In the genomic region with DNA sequence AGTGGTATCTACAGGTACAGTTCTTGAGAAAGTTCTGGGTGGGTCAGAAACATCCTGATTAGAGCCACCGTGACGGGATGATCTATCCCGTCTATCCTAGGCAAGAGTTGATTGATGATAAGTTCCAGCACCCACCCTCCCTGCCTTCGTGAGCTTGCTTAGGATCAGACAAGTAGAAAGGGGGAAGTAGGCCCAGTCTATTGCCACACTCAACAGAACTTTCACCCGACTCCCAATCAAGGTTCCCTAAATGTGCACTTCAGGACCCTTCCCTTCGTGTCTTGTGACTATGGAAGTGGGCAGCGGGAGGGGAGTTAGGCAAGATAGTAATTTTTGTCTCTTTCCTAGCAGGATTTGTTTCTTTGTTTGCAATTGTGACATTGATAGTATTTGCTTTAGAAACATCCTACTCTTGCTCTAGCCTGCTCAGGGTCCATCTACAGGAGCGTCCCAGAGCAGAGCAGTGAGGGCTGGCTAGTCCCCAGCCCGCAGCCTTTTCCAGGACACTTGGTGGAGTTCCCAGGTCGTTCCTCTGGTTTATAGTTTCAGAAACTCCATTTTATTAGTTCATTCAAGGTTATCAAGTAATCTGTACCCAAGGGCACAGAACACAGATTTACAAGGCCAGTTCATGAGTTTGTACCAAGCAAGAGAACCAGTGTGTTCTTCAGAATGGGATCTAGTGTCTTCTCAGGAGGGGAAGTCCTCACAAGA, we compare ENCODE assay signal across 13 mouse cellular contexts. TPM values are rescaled to one million over a fixed set of nuclear protein-coding genes. Genes with fewer than 3 reads are reported as not detected.
A peak's percentile ranks its signal among the peaks of the same experiment; 100 is the strongest.
DNase-seq lines count a peak whose midpoint lies in the region; ATAC-seq and TF ChIP-seq lines count a peak whose summit lies in the region.
"Had no signal": no experiment of that assay in that cellular context is flagged by ENCODE, and none has a peak within 500 bp of the region (broad histone marks: within the 10 kb centered on the region; RNA-seq: fewer than 3 reads in every experiment).

No protein-coding gene starts in this region.

- no peaks in the 10 kb centered on the region for H3K36me3 ChIP-seq in MEL (ENCODE audit: control insufficient read depth in 1 of 2, insufficient read depth in 2 of 2, low read length in 2 of 2)
- no peaks in the 10 kb centered on the region for H3K36me3 ChIP-seq in intestine, embryonic 15.5 days
- H3K36me3 ChIP-seq: G1E; kidney, embryonic 15.5 days; midbrain, embryonic 15.5 days had no signal

- H3K4me1 ChIP-seq in MEL (ENCODE audit: control insufficient read depth in 1 of 2, insufficient read depth in 2 of 2, low read length in 2 of 2) = peaks cover 0 to 11% of the 10 kb centered on the region in 2 experiments; a peak in 3 of 4 replicates
- H3K4me1 ChIP-seq in intestine, embryonic 15.5 days (replicated peaks) = no peaks in the 10 kb centered on the region
- H3K4me1 ChIP-seq: forebrain, embryonic 13.5 days had no signal

- no peak overlapping the region for H3K4me2 ChIP-seq in intestine, embryonic 15.5 days (replicated peaks)
- H3K4me2 ChIP-seq: forebrain, embryonic 13.5 days; heart, embryonic 11.5 days; kidney, embryonic 15.5 days; midbrain, embryonic 15.5 days had no signal

- H3K9ac ChIP-seq in MEL (ENCODE audit: control insufficient read depth, low read depth, low read length, poor library complexity, severe bottlenecking) = no peak overlapping the region
- no peak overlapping the region for H3K9ac ChIP-seq in intestine, embryonic 15.5 days
- H3K9ac ChIP-seq: forebrain, embryonic 13.5 days; kidney, embryonic 15.5 days; midbrain, embryonic 15.5 days had no signal

- H3K27ac ChIP-seq in MEL (ENCODE audit: control insufficient read depth, low read depth, low read length) = no peak overlapping the region
- H3K27ac ChIP-seq in intestine, embryonic 15.5 days = no peak overlapping the region
- H3K27ac ChIP-seq: forebrain, embryonic 13.5 days; kidney, embryonic 15.5 days; midbrain, embryonic 15.5 days had no signal

- H3K4me3 ChIP-seq in MEL (ENCODE audit: control insufficient read depth in 1 of 2, insufficient read depth in 1 of 2, low read depth in 2 of 2, low read length in 2 of 2) = no peak overlapping the region
- no peak overlapping the region for H3K4me3 ChIP-seq in intestine, embryonic 15.5 days (replicated peaks)
- H3K4me3 ChIP-seq: forebrain, embryonic 13.5 days; kidney, embryonic 15.5 days; midbrain, embryonic 15.5 days had no signal

- TF ChIP-seq EP300 in MEL (IDR thresholded peaks at IDR 0.05; ENCODE audit: low read depth in 1 of 2, low read length in 2 of 2) = no peak

- no peaks in the 10 kb centered on the region for H3K9me3 ChIP-seq in MEL (replicated peaks; ENCODE audit: insufficient read depth, low read length)
- H3K9me3 ChIP-seq in intestine, embryonic 15.5 days = no peaks in the 10 kb centered on the region
- H3K9me3 ChIP-seq: forebrain, embryonic 13.5 days; G1E; kidney, embryonic 15.5 days; midbrain, embryonic 15.5 days had no signal

- TF ChIP-seq POLR2A in MEL (IDR thresholded peaks at IDR 0.05; ENCODE audit: control insufficient read depth in 1 of 2, insufficient read depth in 1 of 2, low read depth in 1 of 2, low read length in 2 of 2, poor library complexity in 1 of 2) = no peak

- H3K79me2 ChIP-seq in MEL (ENCODE audit: control insufficient read depth, insufficient read depth, low read length, poor library complexity) = no peaks in the 10 kb centered on the region

- TF ChIP-seq RAD21 in MEL (IDR thresholded peaks at IDR 0.05; ENCODE audit: low read depth, low read length) = no peak

- peak; percentile 95 for ATAC-seq in megakaryocyte, adult 5-6 weeks (ENCODE audit: poor library complexity, severe bottlenecking)
- no peak for ATAC-seq in intestine, embryonic 15.5 days
- ATAC-seq: forebrain, embryonic 13.5 days; midbrain, embryonic 15.5 days had no signal

- H3K27me3 ChIP-seq in MEL (ENCODE audit: control insufficient read depth in 1 of 2, insufficient read depth in 2 of 2, low read length in 2 of 2) = peaks cover 2 to 5% of the 10 kb centered on the region in 2 experiments; a peak in 3 of 4 replicates
- H3K27me3 ChIP-seq in intestine, embryonic 15.5 days (replicated peaks) = no peaks in the 10 kb centered on the region
- H3K27me3 ChIP-seq: forebrain, embryonic 13.5 days; kidney, embryonic 15.5 days; midbrain, embryonic 15.5 days had no signal

- WGBS in intestine, embryonic 15.5 days = 80% methylated on average over 10 of the region's 10 CpGs

- no peak for TF ChIP-seq CTCF in MEL (IDR thresholded peaks at IDR 0.05 in 2 of 3, conservative IDR thresholded peaks at IDR 0.05 in 1 of 3; ENCODE audit: control insufficient read depth in 1 of 3, insufficient read depth in 1 of 3, low read depth in 2 of 3, low read length in 3 of 3, poor library complexity in 1 of 3, severe bottlenecking in 1 of 3)

- DNase-seq in kidney, adult 9 months = peak; percentile 22
- no peak for DNase-seq in kidney, postnatal 36 days
- DNase-seq in MEL (ENCODE audit: low read depth, low spot score) = peak; percentile 65
- DNase-seq in adrenal gland, postnatal 36 days = peak; percentile 38 to 42
- DNase-seq in embryo, embryonic 11 days = no peak
- DNase-seq: cerebellum, adult 11-12 months had no signal

TF ChIP-seq in MEL, 35 proteins besides CTCF, POLR2A, EP300 and RAD21:
- TF ChIP-seq GATA1 (IDR thresholded peaks at IDR 0.05; ENCODE audit: low read depth, low read length) (no peak), ETS1 (IDR thresholded peaks at IDR 0.05; ENCODE audit: low read depth, low read length) (no peak), ZKSCAN1 (IDR thresholded peaks at IDR 0.05; ENCODE audit: low read depth, low read length) (no peak), MAFK (IDR thresholded peaks at IDR 0.05; ENCODE audit: borderline replicate concordance, low read depth, low read length) (no peak), ZMIZ1 (IDR thresholded peaks at IDR 0.05; ENCODE audit: low read depth, low read length) (no peak), USF1 (IDR thresholded peaks at IDR 0.05; ENCODE audit: low read depth, low read length) (no peak), SMC3 (IDR thresholded peaks at IDR 0.05; ENCODE audit: low read depth, low read length) (no peak), HCFC1 (IDR thresholded peaks at IDR 0.05; ENCODE audit: low read depth, low read length) (no peak), ELF1 (IDR thresholded peaks at IDR 0.05; ENCODE audit: low read depth, low read length) (no peak), MXI1 (IDR thresholded peaks at IDR 0.05; ENCODE audit: low read depth, low read length) (no peak), JUND (IDR thresholded peaks at IDR 0.05; ENCODE audit: low read depth, low read length) (no peak), CHD2 (IDR thresholded peaks at IDR 0.05; ENCODE audit: low read length) (no peak), MEF2A (IDR thresholded peaks at IDR 0.05; ENCODE audit: extremely low read depth, insufficient replicate concordance, low read depth, low read length, poor library complexity, severe bottlenecking) (no peak), KAT2A (conservative IDR thresholded peaks at IDR 0.05; ENCODE audit: low read depth, low read length) (no peak), MAX (IDR thresholded peaks at IDR 0.05; ENCODE audit: low read length) (no peak), TAL1 (IDR thresholded peaks at IDR 0.05; ENCODE audit: low read length) (no peak), MAZ (IDR thresholded peaks at IDR 0.05; ENCODE audit: low read depth, low read length) (no peak), TCF12 (IDR thresholded peaks at IDR 0.05; ENCODE audit: low read depth, low read length) (no peak)
TF ChIP-seq in MEL: peak in this region for 0.

RNA-seq across cellular contexts. Expression of a gene that starts 13.4 kb away (rescaled TPM):
- 156 and 234 TPM in 2 replicates for total RNA-seq in MEL (2012; rRNA removed)
- polyA plus RNA-seq in MEL (2012; ENCODE audit: insufficient read depth in 1 of 2, insufficient read length in 2 of 2, low read depth in 1 of 2, low replicate concordance in 2 of 2, missing spikeins in 1 of 2) = 100 to 1,000 TPM in 1 of 2 experiments, 10 to 100 TPM in 1; 90.9 to 106 TPM
- 10 to 100 TPM; 21.2 to 75.7 TPM for total RNA-seq in adrenal gland, postnatal 36 days (2021)
- 29.5 and 41.5 TPM in 2 replicates for total RNA-seq in megakaryocyte, adult 5-6 weeks (2015)
- total RNA-seq in megakaryocyte, adult 5-6 weeks (2017) = 29.6 and 44.3 TPM in 2 replicates
- polyA plus RNA-seq in intestine, embryonic 15.5 days (2015; fragmentation: Nextera tagmentation; extraction: Ambion mirVana) = 88.1 and 103 TPM in 2 replicates

RNA-seq across cellular contexts. Expression of a gene that starts 48.4 kb away (rescaled TPM):
- total RNA-seq in MEL (2012; rRNA removed) = 30.3 and 34.8 TPM in 2 replicates
- polyA plus RNA-seq in MEL (2012; ENCODE audit: insufficient read depth in 1 of 2, insufficient read length in 2 of 2, low read depth in 1 of 2, low replicate concordance in 2 of 2, missing spikeins in 1 of 2) = 10 to 100 TPM in 1 of 2 experiments, not detected in 1; 77.0 TPM
- 10 to 100 TPM; 31.1 to 36.4 TPM for total RNA-seq in adrenal gland, postnatal 36 days (2021)
- total RNA-seq in megakaryocyte, adult 5-6 weeks (2015) = 5.5 and 12.0 TPM in 2 replicates
- total RNA-seq in megakaryocyte, adult 5-6 weeks (2017) = 6.4 and 8.6 TPM in 2 replicates
- polyA plus RNA-seq in intestine, embryonic 15.5 days (2015; fragmentation: Nextera tagmentation; extraction: Ambion mirVana) = 9.2 and 10.1 TPM in 2 replicates

Comparison
In these comparisons a context has a peak if more than half of its experiments do, and no peak if none do; other contexts are left out.
1. DNase-seq: peak in kidney, adult 9 months (single experiment), MEL (single experiment) and adrenal gland, postnatal 36 days (2 of 2); none in kidney, postnatal 36 days (0 of 2) and embryo, embryonic 11 days (single experiment).